Mouse (Mus musculus) A20 (cell line): ENCODE measurements at regions not wholly inside any gene's neighbourhood (a gene's known extent, or its start where the extent isn't known, plus 50 kb on each side); places are given as distances from the start of the nearest gene placed in this dataset.

Source experiments
- DNase-seq: peaks from one replicate; pipeline ENCODE4 v3.0.0-alpha.2; 2011; ENCODE audit warnings: low read depth, low spot score

GRCm38 (mm10) chr4:45746451-45746850 lies 52.4 kb upstream of the Aldh1b1 start:
- DNase-seq: no peak

- no peak for DNase-seq
These were observed 53.1 kb upstream of the Aldh1b1 start for GRCm38 (mm10) chr4:45745746-45746145.

GRCm38 (mm10) chr4:45744849-45745407 lies 53.9 kb upstream of the Aldh1b1 start:
- DNase-seq: no peak

GRCm38 (mm10) chr4:45740779-45741365 lies 58.0 kb upstream of the Aldh1b1 start:
- DNase-seq: no peak

GRCm38 (mm10) chr4:45740319-45740718 lies 58.5 kb upstream of the Aldh1b1 start:
- DNase-seq: no peak

GRCm38 (mm10) chr4:45739696-45740095 lies 59.1 kb upstream of the Aldh1b1 start:
- no peak for DNase-seq

- no peak for DNase-seq
These were observed 59.7 kb upstream of the Aldh1b1 start for GRCm38 (mm10) chr4:45739168-45739567.

GRCm38 (mm10) chr4:45738746-45739145 lies 60.1 kb upstream of the Aldh1b1 start:
- DNase-seq: no peak

GRCm38 (mm10) chr4:45736215-45736815 lies 62.5 kb upstream of the Aldh1b1 start:
- DNase-seq: no peak

GRCm38 (mm10) chr4:45734011-45734410 lies 64.8 kb upstream of the Aldh1b1 start:
- DNase-seq: no peak

GRCm38 (mm10) chr4:45730862-45731831 lies 67.7 kb upstream of the Aldh1b1 start:
- DNase-seq: peak; percentile 15

- DNase-seq: no peak
These were observed 69.0 kb upstream of the Aldh1b1 start for GRCm38 (mm10) chr4:45729801-45730200.

- DNase-seq: no peak
These were observed 70.0 kb upstream of the Aldh1b1 start for GRCm38 (mm10) chr4:45728825-45729224.

GRCm38 (mm10) chr4:45727915-45728314 lies 70.9 kb upstream of the Aldh1b1 start:
- DNase-seq: no peak

- DNase-seq: no peak
These were observed 71.3 kb upstream of the Aldh1b1 start for GRCm38 (mm10) chr4:45727474-45727873.

- DNase-seq: no peak
These were observed 72.0 kb upstream of the Aldh1b1 start for GRCm38 (mm10) chr4:45726783-45727182.

GRCm38 (mm10) chr4:45725055-45725910 lies 73.5 kb upstream of the Aldh1b1 start:
- no peak for DNase-seq

- no peak for DNase-seq
These were observed 78.5 kb upstream of the Aldh1b1 start for GRCm38 (mm10) chr4:45720352-45720751.

- DNase-seq: peak; percentile 47
These were observed 79.3 kb upstream of the Aldh1b1 start for GRCm38 (mm10) chr4:45719564-45719963.

- DNase-seq: no peak
These were observed 82.9 kb upstream of the Aldh1b1 start for GRCm38 (mm10) chr4:45715878-45716277.

GRCm38 (mm10) chr4:45713837-45714508 lies 84.8 kb upstream of the Aldh1b1 start:
- no peak for DNase-seq
